Mouse (Mus musculus) neutrophil, adult 5-6 weeks (primary cell): ENCODE measurements around the gene Edaradd. TPM values are rescaled to one million over a fixed set of nuclear protein-coding genes. Genes with fewer than 3 reads are reported as not detected.
"Not testable (repeated sequence)": the region's sequence is repeated elsewhere in the genome, so short reads cannot be mapped to it uniquely, and the experiment has no call there.

Source experiments
- ATAC-seq: fragments of 151-379, 151-347 bp; 2 replicates; pipeline ENCODE4 v1.8.0; 2017; ENCODE audit warnings: mild to moderate bottlenecking, moderate TSS enrichment; ENCODE audit not compliant: insufficient number of reproducible peaks, poor library complexity, low FRiP score, severe bottlenecking; ENCODE audit errors: extremely low read depth
- total RNA-seq: library from RNA; stranded (forward); fragments of 200-1000 nt; gene quantifications from 2 replicates; pipeline ENCODE4 v1.2.3, GENCODE M21; 2017

The Edaradd gene
- total RNA-seq, 1 experiment from 2014 or later: 10.7 TPM

GRCm38 (mm10) chr13:12464844-12465243 is 55.4 kb downstream of the Edaradd start, which contains the start of gene Lgals8:
TSS of gene Lgals8 (minus strand) at chr13:12464944.
- ATAC-seq: no peak

- not testable (repeated sequence) for ATAC-seq
Measured at GRCm38 (mm10) chr13:12464159-12464558, 56.1 kb downstream of the Edaradd start.

GRCm38 (mm10) chr13:12462623-12463022 is 57.6 kb downstream of the Edaradd start:
- ATAC-seq: no peak

GRCm38 (mm10) chr13:12461730-12462119 is 58.5 kb downstream of the Edaradd start:
- no peak for ATAC-seq

GRCm38 (mm10) chr13:12460881-12461729 is 59.1 kb downstream of the Edaradd start:
- peak; percentile 85 for ATAC-seq

GRCm38 (mm10) chr13:12460443-12460842 is 59.8 kb downstream of the Edaradd start:
- peak; percentile 72 for ATAC-seq

- no peak for ATAC-seq
Measured at GRCm38 (mm10) chr13:12456711-12457110, 63.5 kb downstream of the Edaradd start.

GRCm38 (mm10) chr13:12454686-12455390 is 65.4 kb downstream of the Edaradd start:
- no peak for ATAC-seq

- no peak for ATAC-seq
Measured at GRCm38 (mm10) chr13:12453150-12453549, 67.1 kb downstream of the Edaradd start.

GRCm38 (mm10) chr13:12442008-12442587 is 78.1 kb downstream of the Edaradd start:
- no peak for ATAC-seq

- no peak for ATAC-seq
Measured at GRCm38 (mm10) chr13:12440813-12441212, 79.4 kb downstream of the Edaradd start.

GRCm38 (mm10) chr13:12439586-12439985 is 80.7 kb downstream of the Edaradd start:
- no peak for ATAC-seq

- no peak for ATAC-seq
Measured at GRCm38 (mm10) chr13:12433843-12434242, 86.4 kb downstream of the Edaradd start.

- no peak for ATAC-seq
Measured at GRCm38 (mm10) chr13:12428556-12428955, 91.7 kb downstream of the Edaradd start.

Other genes with a start within 250 kb of the Edaradd start
- gene Actn2, start 179.7 kb downstream of the Edaradd start, total RNA-seq: 0.70 and 1.5 TPM in 2 replicates
- 50.9 and 71.2 TPM in 2 replicates for gene Heatr1, start 125.4 kb downstream of the Edaradd start, total RNA-seq
- 130 and 160 TPM in 2 replicates for gene Lgals8, start 55.5 kb downstream of the Edaradd start, total RNA-seq
- 80.3 and 87.4 TPM in 2 replicates for gene Ero1lb, start 45.4 kb upstream of the Edaradd start, total RNA-seq